Mouse (Mus musculus) lung, adult 2 months (tissue): Measurements from ENCODE around the gene Nans. TPM values are rescaled to one million over a fixed set of nuclear protein-coding genes. Genes with fewer than 3 reads are reported as not detected.

Experiments
- DNase-seq: peaks from one replicate; pipeline ENCODE4 v3.0.0; 2022
- H3K4me1 ChIP-seq: fragments of 200-500 bp; 2 replicates; pipeline ENCODE4 v1.6.1; 2011; ENCODE audit warnings: low read length; ENCODE audit not compliant: control insufficient read depth, insufficient read depth
- H3K4me3 ChIP-seq: fragments of 200-500 bp; replicated peaks from 2 replicates; pipeline ENCODE3; 2011; ENCODE audit warnings: low read depth, mild to moderate bottlenecking, control low read depth, low read length; ENCODE audit errors: extremely low read depth
- CTCF ChIP-seq: fragments of 200-500 bp; IDR thresholded peaks from 2 replicates; pipeline ENCODE4 v1.5.1; 2011; ENCODE audit warnings: mild to moderate bottlenecking, low read length, control low read depth; ENCODE audit not compliant: insufficient read depth
- POLR2A ChIP-seq: fragments of 200-500 bp; IDR thresholded peaks from 2 replicates; pipeline ENCODE4 v1.6.1; 2011; ENCODE audit warnings: low read depth, mild to moderate bottlenecking, control low read depth, low read length, borderline replicate concordance; ENCODE audit errors: extremely low read depth
- WGBS: fragments of 180-500 bp; shearing (Covaris S2); methylation state at CpG from one replicate; pipeline ENCODE4 v1.1.7; 2018; 5-methylcytosine and 5-hydroxymethylcytosine counted together
- polyA plus RNA-seq: library from polyadenylated mRNA; depleted of rRNA; stranded (reverse); fragments of >200 nt; gene quantifications from 2 replicates; pipeline ENCODE4 v1.2.3, GENCODE M21; 2012

Nans gene
- polyA plus RNA-seq, 1 experiment = 21.6 TPM

DNA sequence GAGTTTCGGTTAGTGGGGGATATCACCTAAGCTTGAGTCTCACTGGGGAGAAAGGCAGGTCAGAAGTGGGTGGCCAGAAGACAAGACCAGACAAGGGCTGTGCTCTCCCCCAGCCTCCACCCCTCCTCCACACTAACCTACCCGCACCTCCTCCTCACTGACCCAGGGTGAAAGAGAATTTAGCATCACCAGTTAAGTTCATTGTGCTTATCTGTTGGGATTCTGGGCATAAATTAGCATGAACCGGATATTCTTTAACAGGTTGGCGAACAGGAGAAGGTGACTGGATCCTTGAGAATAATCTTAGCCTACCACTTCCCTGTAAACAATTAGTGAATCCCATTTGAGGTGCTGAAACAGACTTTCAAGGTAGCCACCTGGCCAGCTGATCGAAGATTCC is 13.9 kb upstream of the Nans start:
- H3K4me1 ChIP-seq = no peaks in the 10 kb centered on the region
- WGBS = 92% methylated on average over 5 of the region's 5 CpGs
- H3K4me3 ChIP-seq = no peak overlapping the region
- TF ChIP-seq POLR2A = no peak
- TF ChIP-seq CTCF = no peak
- DNase-seq = no peak

DNA sequence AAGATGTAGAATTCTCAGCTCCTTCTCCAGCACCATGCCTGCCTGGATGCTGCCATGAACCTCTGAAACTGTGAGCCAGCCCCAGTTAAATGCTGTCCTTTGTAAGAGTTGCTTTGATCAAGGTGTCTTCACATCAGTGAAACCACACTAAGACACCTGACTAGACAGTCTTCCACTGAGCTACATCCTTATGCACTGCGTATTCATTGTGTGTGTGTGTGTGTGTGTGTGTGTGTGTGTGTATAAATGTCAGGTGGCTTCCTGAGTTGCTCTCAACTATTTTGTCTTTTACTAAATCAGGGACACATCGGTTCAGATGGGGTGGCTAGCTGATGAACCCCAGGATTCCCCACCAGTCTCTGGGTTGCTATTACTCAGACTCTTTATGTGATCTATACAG is 10.0 kb upstream of the Nans start:
- TF ChIP-seq POLR2A (no peak), CTCF (no peak)

DNA sequence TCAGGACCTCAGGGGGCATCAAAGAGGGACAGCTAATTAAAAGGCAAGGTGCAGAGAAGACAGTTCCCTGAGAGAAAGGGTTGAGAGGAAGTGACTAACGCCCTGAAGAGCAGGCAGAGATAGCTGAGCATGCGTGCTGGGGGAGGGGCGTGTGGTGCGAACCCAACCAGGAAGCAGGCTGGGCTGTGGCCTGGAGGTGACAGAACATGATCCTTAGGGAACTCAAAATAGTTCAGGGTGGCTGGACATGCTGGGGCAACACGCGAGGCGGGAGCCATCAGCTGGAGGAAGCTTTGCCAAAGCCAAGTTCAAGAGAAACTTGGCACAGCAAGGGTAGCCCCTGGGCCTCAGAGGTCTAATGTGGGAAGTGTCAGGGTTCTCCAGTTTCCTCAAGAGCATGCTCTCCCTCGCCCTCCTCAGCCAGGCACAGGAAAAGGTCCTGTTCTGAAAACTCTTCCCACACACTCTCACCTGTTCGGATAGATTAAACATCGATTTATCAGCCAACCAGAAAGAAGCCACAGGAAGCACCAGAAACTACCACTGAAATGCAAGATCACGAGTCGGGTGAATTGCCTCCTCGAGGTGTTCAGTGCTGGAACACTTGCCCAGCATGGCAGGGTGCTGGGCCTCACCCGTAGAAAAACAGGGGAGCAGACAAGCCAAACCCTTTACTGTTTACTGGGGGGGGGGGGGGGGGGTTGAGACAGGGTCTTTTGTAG is 3.2 kb upstream of the Nans start:
- peak; percentile 68 for DNase-seq
- 25% methylated on average over 14 of the region's 14 CpGs for WGBS
- TF ChIP-seq POLR2A (peak; percentile 56; the same call in 1 of the 2 replicates), CTCF (no peak)
- Histone ChIP-seq H3K4me1 (peaks cover 10% of the 10 kb centered on the region), H3K4me3 (no peak overlapping the region)

More for the DNA sequence above, 10.0 kb upstream of the Nans start:
- DNase-seq = no peak
- 94% methylated on average over 2 of the region's 2 CpGs for WGBS
- H3K4me3 ChIP-seq = no peak overlapping the region
- no peaks in the 10 kb centered on the region for H3K4me1 ChIP-seq

DNA sequence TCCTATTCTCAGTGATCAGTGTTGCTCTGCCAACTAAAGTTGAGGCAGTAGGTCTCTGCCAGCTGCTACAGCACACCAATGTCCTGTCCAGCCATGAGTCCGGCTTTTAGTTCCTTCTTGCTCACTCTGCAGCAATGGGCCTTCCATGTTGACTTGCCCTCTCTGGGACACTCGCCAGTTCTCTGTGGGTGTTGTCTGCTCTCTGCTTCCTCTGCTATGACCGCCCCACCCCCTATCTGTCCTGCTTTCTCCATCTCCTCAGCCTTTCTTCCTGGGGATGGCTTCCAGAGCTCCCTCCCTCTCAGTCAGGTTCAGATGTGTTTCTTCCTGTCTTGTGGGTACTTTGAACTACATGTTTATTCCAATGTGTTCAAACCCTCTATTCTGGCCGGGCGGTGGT is 1.7 kb upstream of the Nans start:
- DNase-seq = peak; percentile 57
- TF ChIP-seq CTCF = no peak
- no peak for TF ChIP-seq POLR2A
- 25% methylated on average over 5 of the region's 5 CpGs for WGBS
- H3K4me1 ChIP-seq = peaks cover 10% of the 10 kb centered on the region
- no peak overlapping the region for H3K4me3 ChIP-seq

DNA sequence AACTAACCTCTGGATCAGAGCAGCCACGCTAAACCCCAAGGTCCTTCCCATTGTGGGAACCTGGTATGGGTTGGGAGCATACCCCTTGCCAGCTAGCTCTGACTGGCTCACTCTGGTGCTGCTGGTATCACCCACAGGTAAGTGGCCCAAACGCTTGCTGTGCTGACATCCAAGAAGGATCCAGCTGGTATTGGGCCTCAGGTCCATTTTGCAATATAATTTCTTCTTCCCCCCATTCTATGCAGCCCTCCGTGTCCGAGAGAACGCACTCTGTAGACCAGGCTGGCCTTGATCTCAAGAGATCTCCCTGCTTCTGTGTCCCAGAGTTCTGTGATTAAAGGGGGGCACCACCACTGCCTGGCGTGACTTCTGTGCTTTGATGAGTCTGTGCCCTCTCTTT is 4.0 kb downstream of the Nans start:
- DNase-seq = no peak
- no peak overlapping the region for H3K4me3 ChIP-seq
- H3K4me1 ChIP-seq = peaks cover 5% of the 10 kb centered on the region; the same call in 1 of the 2 replicates
- no peak for TF ChIP-seq CTCF
- no peak for TF ChIP-seq POLR2A
- 97% methylated on average over 6 of the region's 6 CpGs for WGBS

DNA sequence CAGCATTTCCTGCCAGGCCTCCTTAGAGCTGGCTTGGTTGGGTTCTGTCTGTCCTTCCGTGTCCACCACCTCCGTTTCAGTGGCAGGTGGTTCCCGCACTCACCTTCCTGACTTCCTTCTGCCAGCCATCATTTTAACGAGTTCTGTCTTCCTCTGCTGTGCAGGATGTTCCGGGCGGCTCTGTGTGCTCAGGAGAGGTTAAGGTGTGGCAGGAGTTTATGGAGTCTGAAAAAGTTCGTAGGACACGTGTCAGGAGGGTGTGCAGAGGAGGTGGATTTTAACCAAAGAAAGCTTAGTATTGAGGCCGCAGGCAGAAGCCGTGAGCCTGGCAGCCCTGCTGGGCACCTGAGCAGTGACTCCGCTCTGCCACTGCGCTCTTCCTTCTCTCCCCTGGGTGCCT is 6.5 kb downstream of the Nans start:
- WGBS = 84% methylated on average over 12 of the region's 12 CpGs
- Histone ChIP-seq H3K4me3 (no peak overlapping the region), H3K4me1 (no peaks in the 10 kb centered on the region)
- DNase-seq = no peak
- TF ChIP-seq POLR2A (no peak), CTCF (no peak)

DNA sequence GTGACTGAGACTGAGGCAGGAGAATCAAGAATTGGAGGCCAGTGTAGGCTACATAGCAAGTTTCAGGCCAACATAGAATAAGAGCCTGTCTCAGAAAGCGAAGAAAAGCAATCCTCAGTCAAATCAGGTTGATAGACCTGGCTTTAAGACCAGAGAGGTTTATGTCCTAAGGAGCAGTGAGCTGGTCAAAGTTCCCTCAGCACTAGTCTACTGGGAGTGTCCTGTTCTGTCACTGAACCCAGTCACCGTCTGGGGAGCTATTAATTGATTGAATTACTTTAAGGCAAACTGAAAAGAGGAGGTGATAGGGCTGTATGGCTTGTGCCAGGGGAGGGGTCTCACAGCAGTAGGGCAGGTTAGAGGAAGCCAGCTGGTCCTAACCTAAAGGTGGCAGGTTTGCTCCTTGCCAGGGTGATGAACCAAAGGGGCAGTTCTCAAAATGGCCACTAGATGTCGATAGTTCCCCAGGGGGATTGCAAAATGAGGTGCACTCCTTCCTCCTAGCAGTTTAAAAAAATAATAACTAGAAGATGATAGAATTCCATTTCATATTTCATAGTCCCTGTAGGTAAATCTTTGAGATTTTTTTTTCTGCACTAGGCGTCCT is 8.3 kb downstream of the Nans start:
- Histone ChIP-seq H3K4me1 (no peaks in the 10 kb centered on the region), H3K4me3 (no peak overlapping the region)
- peak; percentile 71 for DNase-seq
- 47% methylated on average over 4 of the region's 4 CpGs for WGBS
- TF ChIP-seq CTCF (peak; percentile 91), POLR2A (no peak)

DNA sequence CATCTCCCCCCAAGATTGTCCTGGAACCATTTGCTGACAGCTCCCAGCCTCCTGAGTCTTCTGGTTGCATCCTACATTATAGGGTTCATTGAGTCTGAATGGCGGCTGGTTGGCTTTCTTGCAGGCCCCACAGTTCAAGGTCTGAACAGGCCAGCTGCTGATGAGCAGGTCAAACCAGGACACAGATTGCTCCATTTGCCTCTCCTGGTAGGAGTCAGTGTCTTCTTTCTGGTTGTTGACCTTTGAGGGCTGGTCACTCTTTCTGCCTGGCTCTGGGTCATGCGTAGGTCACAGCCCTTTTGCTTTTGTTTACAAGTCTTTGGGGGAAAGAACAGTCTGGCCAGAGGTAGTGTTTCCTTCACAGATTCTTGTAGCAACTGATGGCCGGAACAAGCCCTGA is 9.5 kb downstream of the Nans start:
- no peak overlapping the region for H3K4me3 ChIP-seq
- H3K4me1 ChIP-seq = no peaks in the 10 kb centered on the region
- DNase-seq = no peak
- WGBS = 66% methylated on average over 3 of the region's 3 CpGs
- no peak for TF ChIP-seq POLR2A
- TF ChIP-seq CTCF = no peak

DNA sequence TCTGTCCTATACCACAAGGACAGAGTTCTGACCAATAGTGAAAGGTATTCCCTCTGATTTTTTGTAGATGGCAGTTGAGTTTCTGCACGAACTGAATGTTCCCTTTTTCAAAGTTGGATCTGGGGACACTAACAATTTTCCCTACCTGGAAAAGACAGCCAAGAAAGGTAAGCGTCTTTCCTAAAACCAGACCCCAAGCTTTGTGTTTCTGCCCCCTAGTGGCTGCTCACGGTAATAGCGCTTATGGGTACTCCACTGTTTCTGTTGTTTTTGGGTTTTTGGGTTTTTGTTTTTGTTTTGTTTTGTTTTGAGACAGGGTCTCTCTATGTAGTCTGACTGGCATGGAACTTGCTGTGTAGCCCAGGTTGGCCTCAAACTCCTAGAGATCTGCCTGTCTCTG is 9.9 kb downstream of the Nans start:
- peak; percentile 42 for DNase-seq
- TF ChIP-seq POLR2A (no peak), CTCF (peak; percentile 56)
- H3K4me3 ChIP-seq = no peak overlapping the region
- no peaks in the 10 kb centered on the region for H3K4me1 ChIP-seq
- 11% methylated on average over 4 of the region's 4 CpGs for WGBS

DNA sequence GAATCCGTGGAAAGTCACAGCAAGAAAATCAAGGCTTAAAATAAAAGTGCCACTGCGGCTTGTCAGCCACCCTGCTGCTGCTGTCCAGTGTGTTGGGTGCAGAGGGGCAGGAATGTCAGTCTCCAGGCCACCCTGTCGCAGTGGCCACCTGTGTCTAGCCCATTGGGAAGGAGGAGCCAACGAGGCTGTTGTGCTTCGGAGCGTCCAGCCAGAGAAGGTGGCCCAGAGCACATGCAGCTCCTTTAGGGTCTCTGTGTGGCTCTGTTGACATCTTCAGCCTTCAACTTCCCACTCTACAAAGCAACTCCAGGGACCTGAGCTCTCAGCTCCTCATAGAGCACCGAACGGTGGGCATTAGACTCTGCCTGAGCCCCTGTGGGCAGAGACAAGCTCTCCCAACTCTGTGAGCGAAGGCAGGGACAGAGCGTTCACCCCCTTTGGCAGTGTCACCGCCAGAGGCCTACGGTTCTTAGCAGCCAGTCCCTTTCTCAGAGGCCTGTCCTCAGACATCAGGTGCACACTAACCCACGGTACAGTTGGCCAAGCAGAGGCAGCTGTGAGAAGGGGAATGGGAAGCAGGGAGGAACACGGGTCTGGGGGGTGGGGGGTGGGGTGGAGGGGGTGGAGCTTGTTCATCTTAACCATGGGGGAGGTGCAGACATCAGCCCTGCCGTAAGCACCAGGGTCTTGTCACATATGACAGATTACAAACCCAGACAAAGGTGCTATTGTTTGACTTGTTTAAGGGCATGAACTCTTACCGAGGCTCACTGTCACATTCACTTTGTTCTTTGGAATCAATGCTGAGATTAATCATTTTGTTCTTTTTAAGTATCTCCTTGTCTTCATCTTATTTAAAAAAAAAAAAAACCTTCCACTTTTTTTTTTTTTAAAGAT is 13.8 kb downstream of the Nans start:
- no peak overlapping the region for H3K4me3 ChIP-seq
- no peaks in the 10 kb centered on the region for H3K4me1 ChIP-seq
- DNase-seq = no peak
- TF ChIP-seq CTCF = no peak
- no peak for TF ChIP-seq POLR2A
- WGBS = 75% methylated on average over 16 of the region's 16 CpGs
